ENCODE assay signal across 17 mouse cellular contexts in the genomic region with DNA sequence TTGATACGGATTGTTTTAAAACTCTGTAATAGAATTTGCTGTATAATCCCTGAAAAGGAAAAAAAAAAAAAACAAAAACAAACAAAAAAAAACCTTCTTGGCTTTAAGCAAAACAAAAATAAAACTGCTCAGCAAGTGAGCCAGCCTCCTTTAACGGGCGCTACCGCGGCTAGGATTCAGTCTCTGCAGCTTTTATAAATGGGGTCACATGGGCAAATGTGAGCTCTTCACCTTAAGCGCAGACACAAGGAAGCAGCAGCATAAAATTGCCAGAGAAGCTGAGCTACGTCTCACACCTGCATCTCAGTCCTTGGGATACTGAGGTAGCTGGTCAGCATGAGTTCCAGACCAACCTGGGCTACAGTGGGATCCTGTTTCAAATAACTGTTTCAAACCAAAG. TPM values are rescaled to one million over a fixed set of nuclear protein-coding genes. Genes with fewer than 3 reads are reported as not detected.
DNase-seq lines count a peak whose midpoint lies in the region; ATAC-seq and TF ChIP-seq lines count a peak whose summit lies in the region.
"Had no signal": no experiment of that assay in that cellular context is flagged by ENCODE, and none has a peak within 500 bp of the region (broad histone marks: within the 10 kb centered on the region; RNA-seq: fewer than 3 reads in every experiment).

No protein-coding gene starts in this region.

- H3K4me3 ChIP-seq in hindbrain, embryonic 13.5 days, result no peak overlapping the region
- no peak overlapping the region for H3K4me3 ChIP-seq in hindbrain, postnatal 0 days (ENCODE audit: low read length)
- no peak overlapping the region for H3K4me3 ChIP-seq in forebrain, embryonic 13.5 days
- no peak overlapping the region for H3K4me3 ChIP-seq in midbrain, embryonic 14.5 days (replicated peaks; ENCODE audit: low read depth, low read length)

- no peaks in the 10 kb centered on the region for H3K27me3 ChIP-seq in hindbrain, embryonic 13.5 days
- no peaks in the 10 kb centered on the region for H3K27me3 ChIP-seq in hindbrain, postnatal 0 days (ENCODE audit: insufficient read depth, low read length)
- no peaks in the 10 kb centered on the region for H3K27me3 ChIP-seq in forebrain, embryonic 13.5 days
- no peaks in the 10 kb centered on the region for H3K27me3 ChIP-seq in midbrain, embryonic 14.5 days (ENCODE audit: control insufficient read depth, insufficient read depth, low read length)

- DNase-seq in embryo, embryonic 10 days (ENCODE audit: low spot score), result peak; percentile 17
- no peak for DNase-seq in embryo, embryonic 9.5 days (ENCODE audit: extremely low spot score)
- no peak for DNase-seq in hindbrain, postnatal 0 days (ENCODE audit: low spot score)
- peak; percentile 46 for DNase-seq in midbrain, embryonic 14.5 days
- DNase-seq in spleen, postnatal 14 days (ENCODE audit: low spot score in 2 of 2), result no peak
- no peak for DNase-seq in thymus, postnatal 10 days (ENCODE audit: low spot score in 2 of 2)
- DNase-seq: adrenal gland, adult 2 months; gastrocnemius, postnatal 10 days; heart, postnatal 36 days; kidney, adult 2 months; layer of hippocampus, adult 9-11 months; left cerebral cortex, postnatal 4 days; lung, adult 18-20 months; right cerebral cortex, adult 18-20 months had no signal

- peaks cover 9% of the 10 kb centered on the region for H3K4me1 ChIP-seq in hindbrain, embryonic 13.5 days (replicated peaks)
- H3K4me1 ChIP-seq in hindbrain, postnatal 0 days (ENCODE audit: insufficient read depth, low read length), result no peaks in the 10 kb centered on the region
- peaks cover 11% of the 10 kb centered on the region for H3K4me1 ChIP-seq in forebrain, embryonic 13.5 days
- peaks cover 7% of the 10 kb centered on the region; the same call in 1 of the 2 replicates for H3K4me1 ChIP-seq in midbrain, embryonic 14.5 days (ENCODE audit: control insufficient read depth, insufficient read depth, low read length)

- ATAC-seq in hindbrain, embryonic 13.5 days (ENCODE audit: low FRiP score), result no peak
- no peak for ATAC-seq in hindbrain, postnatal 0 days
- ATAC-seq in forebrain, embryonic 13.5 days, result no peak
- ATAC-seq in midbrain, embryonic 14.5 days (ENCODE audit: low FRiP score, low TSS enrichment), result no peak

- no peak for TF ChIP-seq CTCF in hindbrain, postnatal 0 days (IDR thresholded peaks at IDR 0.05; ENCODE audit: low read depth)

- H3K36me3 ChIP-seq in hindbrain, embryonic 13.5 days, result peaks cover 8% of the 10 kb centered on the region
- H3K36me3 ChIP-seq in hindbrain, postnatal 0 days (ENCODE audit: insufficient read depth, low read length), result no peaks in the 10 kb centered on the region
- H3K36me3 ChIP-seq in forebrain, embryonic 13.5 days (ENCODE audit: poor library complexity, severe bottlenecking), result peaks cover 9% of the 10 kb centered on the region
- H3K36me3 ChIP-seq in midbrain, embryonic 14.5 days (ENCODE audit: control insufficient read depth, insufficient read depth, low read length), result 0 out of 2 replicates have a peak, but pooled peaks cover 4% of the 10 kb centered on the region

- H3K9me3 ChIP-seq in hindbrain, embryonic 13.5 days, result peaks cover under 1% of the 10 kb centered on the region; the same call in 1 of the 2 replicates
- H3K9me3 ChIP-seq in hindbrain, postnatal 0 days (ENCODE audit: low read length), result no peaks in the 10 kb centered on the region
- 0 out of 2 replicates have a peak, but pooled peaks cover under 1% of the 10 kb centered on the region for H3K9me3 ChIP-seq in forebrain, embryonic 13.5 days (replicated peaks)
- H3K9me3 ChIP-seq in midbrain, embryonic 14.5 days (ENCODE audit: control insufficient read depth, low read length), result peaks cover 5% of the 10 kb centered on the region; the same call in 1 of the 2 replicates

- peak overlapping the region; percentile 73 for H3K27ac ChIP-seq in hindbrain, embryonic 13.5 days
- H3K27ac ChIP-seq in hindbrain, postnatal 0 days, result no peak overlapping the region
- no peak overlapping the region for H3K27ac ChIP-seq in forebrain, embryonic 13.5 days
- H3K27ac ChIP-seq in midbrain, embryonic 14.5 days (replicated peaks; ENCODE audit: low read depth, low read length), result 0 out of 2 replicates have a peak overlapping the region, but pooled peaks have one; percentile 46
- H3K27ac ChIP-seq: macrophage had no signal

- H3K9ac ChIP-seq in hindbrain, embryonic 13.5 days, result no peak overlapping the region
- no peak overlapping the region for H3K9ac ChIP-seq in hindbrain, postnatal 0 days (replicated peaks; ENCODE audit: low read length)
- 0 out of 2 replicates have a peak overlapping the region, but pooled peaks have one; percentile 27 for H3K9ac ChIP-seq in forebrain, embryonic 13.5 days
- peak overlapping the region; percentile 45; the same call in 1 of the 2 replicates for H3K9ac ChIP-seq in midbrain, embryonic 14.5 days (replicated peaks; ENCODE audit: low read length)

- H3K4me2 ChIP-seq in hindbrain, embryonic 13.5 days, result no peak overlapping the region
- no peak overlapping the region for H3K4me2 ChIP-seq in hindbrain, postnatal 0 days (ENCODE audit: low read depth, low read length)
- H3K4me2 ChIP-seq in forebrain, embryonic 13.5 days, result peak overlapping the region; percentile 40
- peak overlapping the region; percentile 36 for H3K4me2 ChIP-seq in midbrain, embryonic 14.5 days (ENCODE audit: low read length)

- WGBS in hindbrain, embryonic 13.5 days, result 23% methylated on average over 7 of the region's 7 CpGs
- 25% methylated on average over 7 of the region's 7 CpGs for WGBS in hindbrain, postnatal 0 days
- WGBS in forebrain, embryonic 13.5 days, result 8% methylated on average over 7 of the region's 7 CpGs
- WGBS in midbrain, embryonic 14.5 days, result 8% methylated on average over 7 of the region's 7 CpGs

RNA-seq across cellular contexts. Expression of a gene that starts 16.6 kb away (rescaled TPM):
- polyA plus RNA-seq in hindbrain, embryonic 13.5 days (2015; fragmentation: Nextera tagmentation; extraction: Ambion mirVana), result 68.1 and 69.2 TPM in 2 replicates
- total RNA-seq in hindbrain, postnatal 0 days (2014; rRNA removed), result 42.1 and 43.5 TPM in 2 replicates
- polyA plus RNA-seq in hindbrain, postnatal 0 days (2015; fragmentation: Nextera tagmentation; extraction: Ambion mirVana), result 69.1 and 70.9 TPM in 2 replicates
- 64.2 and 69.1 TPM in 2 replicates for polyA plus RNA-seq in forebrain, embryonic 13.5 days (2015; fragmentation: Nextera tagmentation; extraction: Ambion mirVana)
- polyA plus RNA-seq in midbrain, embryonic 14.5 days (2014; fragmentation: Nextera tagmentation; extraction: Ambion mirVana), result 48.3 and 54.6 TPM in 2 replicates

Comparison
In these comparisons a context has a peak if more than half of its experiments do, and no peak if none do; other contexts are left out.
1. DNase-seq: peak in embryo, embryonic 10 days (single experiment) and midbrain, embryonic 14.5 days (single experiment); none in embryo, embryonic 9.5 days (single experiment), hindbrain, postnatal 0 days (single experiment), spleen, postnatal 14 days (0 of 2) and thymus, postnatal 10 days (0 of 2).
2. H3K27ac ChIP-seq: peak in hindbrain, embryonic 13.5 days (single experiment) and midbrain, embryonic 14.5 days (single experiment); none in hindbrain, postnatal 0 days (single experiment) and forebrain, embryonic 13.5 days (single experiment).
3. H3K4me2 ChIP-seq: peak in forebrain, embryonic 13.5 days (single experiment) and midbrain, embryonic 14.5 days (single experiment); none in hindbrain, embryonic 13.5 days (single experiment) and hindbrain, postnatal 0 days (single experiment).
4. H3K9ac ChIP-seq: peak in forebrain, embryonic 13.5 days (single experiment) and midbrain, embryonic 14.5 days (single experiment); none in hindbrain, embryonic 13.5 days (single experiment) and hindbrain, postnatal 0 days (single experiment).